Mouse (Mus musculus) mature B cell (primary cell): Measurements from ENCODE around the gene Sec16a.

ENCODE experiments used
- in situ Hi-C: fragments of 300-500 bp; cut with MboI; formaldehyde crosslinking; loops from 2 replicates; pipeline ENCODE4 v1.14.3; 2019

The Sec16a gene

DNA sequence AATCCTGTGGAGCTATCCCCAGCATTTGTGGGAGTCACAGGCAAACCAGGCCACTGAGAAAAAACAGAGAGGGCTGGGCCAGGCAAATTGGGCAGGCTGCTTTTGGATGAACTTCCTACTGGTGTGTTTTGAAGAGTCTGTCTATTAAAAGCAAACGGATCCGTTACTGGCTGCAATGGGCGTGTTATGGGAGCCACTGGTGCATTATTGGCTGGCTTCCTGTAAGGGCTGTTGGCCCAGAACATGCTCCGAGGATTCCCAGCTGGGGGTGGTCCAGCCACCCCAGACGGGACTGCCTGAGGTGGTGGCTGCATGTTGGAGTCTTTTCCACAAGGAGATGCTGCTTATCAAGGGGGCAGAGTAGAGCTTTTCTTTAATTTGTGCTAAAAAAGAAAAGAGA, 3.3 kb downstream of the Sec16a start:
- in situ Hi-C loops: loop anchor here (25.0 kb wide), 1 partner anchor 471 kb away; the partner anchor contains the start of genes Med22, Rpl7a, Surf1 and Surf2

GRCm38 (mm10) chr2:26441261-26441660, 3.8 kb downstream of the Sec16a start:
- in situ Hi-C loops: loop anchor here (25.0 kb wide), 1 partner anchor 471 kb away; the partner anchor contains the start of genes Med22, Rpl7a, Surf1 and Surf2

- in situ Hi-C loops: loop anchor here (25.0 kb wide), 1 partner anchor 473 kb away; the partner anchor contains the start of genes Med22, Rpl7a, Surf1 and Surf2
These were observed 5.3 kb downstream of the Sec16a start for GRCm38 (mm10) chr2:26439671-26440070.

DNA sequence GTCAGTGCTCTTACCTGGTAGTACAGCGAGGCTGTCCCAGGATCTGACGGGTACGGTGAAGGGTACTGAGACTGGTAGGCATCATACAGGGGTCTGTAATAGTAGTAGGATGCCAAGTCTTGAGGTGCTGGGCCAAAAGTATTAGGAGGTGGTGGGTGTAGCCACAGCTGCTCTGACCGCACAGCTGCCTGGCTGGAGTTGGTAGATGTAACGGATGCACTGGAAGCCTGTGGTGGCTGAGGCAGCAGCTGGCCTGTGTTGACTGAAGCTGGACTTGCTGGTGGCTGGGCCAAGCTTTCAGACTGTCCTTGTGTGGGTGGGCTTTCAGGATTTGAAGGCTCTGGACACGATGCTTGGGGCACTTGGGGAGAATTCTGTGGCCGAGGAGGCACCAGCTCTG, 6.6 kb downstream of the Sec16a start:
- in situ Hi-C loops: loop anchor here (25.0 kb wide), 1 partner anchor 474 kb away; the partner anchor contains the start of genes Med22, Rpl7a, Surf1 and Surf2

GRCm38 (mm10) chr2:26437221-26437620, 7.8 kb downstream of the Sec16a start:
- in situ Hi-C loops: loop anchor here (25.0 kb wide), 1 partner anchor 475 kb away; the partner anchor contains the start of genes Med22, Rpl7a, Surf1 and Surf2

- in situ Hi-C loops: loop anchor here (25.0 kb wide), 1 partner anchor 477 kb away; the partner anchor contains the start of genes Med22, Rpl7a, Surf1 and Surf2
These were observed 10.0 kb downstream of the Sec16a start for GRCm38 (mm10) chr2:26434791-26435572.

DNA sequence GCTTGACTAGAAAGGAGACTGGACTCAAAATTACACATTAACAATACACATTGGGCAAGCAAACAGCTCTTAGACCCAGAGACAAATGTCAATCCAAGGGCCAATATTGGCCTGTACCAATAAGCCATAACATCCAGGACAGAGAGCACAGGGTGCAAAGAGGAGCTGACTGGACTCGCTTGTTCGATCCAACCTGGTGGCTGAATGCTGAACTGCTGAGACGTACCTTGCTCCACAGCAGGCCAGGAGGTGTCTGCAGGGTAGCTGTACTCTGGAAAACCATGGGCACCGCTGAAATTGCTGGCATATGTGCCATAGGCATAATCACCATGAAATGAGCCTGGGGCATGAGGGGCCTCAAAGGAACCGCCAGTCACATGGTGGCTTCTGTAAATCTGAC, 15.2 kb downstream of the Sec16a start:
- in situ Hi-C loops: loop anchor here (25.0 kb wide), 1 partner anchor 482 kb away; the partner anchor contains the start of genes Med22, Rpl7a, Surf1 and Surf2

GRCm38 (mm10) chr2:26424541-26424940, 20.5 kb downstream of the Sec16a start:
- in situ Hi-C loops: no loop called here

GRCm38 (mm10) chr2:26423086-26423485, 21.9 kb downstream of the Sec16a start:
- in situ Hi-C loops: no loop called here

DNA sequence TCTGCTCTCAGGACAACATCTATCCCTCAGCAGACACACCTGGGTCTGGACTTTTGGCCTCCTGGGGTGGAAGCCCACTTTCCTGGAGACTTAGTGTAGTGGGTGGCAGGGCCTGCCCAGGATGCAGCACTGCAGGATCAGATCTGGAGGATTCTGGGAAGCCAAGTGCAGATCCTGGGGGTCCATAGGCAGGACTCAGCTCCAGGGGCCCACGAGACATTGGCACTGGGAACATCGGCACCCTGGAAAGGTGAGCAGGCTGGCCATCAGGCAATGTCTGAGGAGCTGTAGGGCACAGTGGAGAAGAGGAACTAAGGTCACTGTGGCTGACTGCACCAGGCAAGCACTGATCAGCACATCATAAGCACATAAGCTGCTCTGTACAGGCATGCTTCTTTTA, 23.0 kb downstream of the Sec16a start:
- in situ Hi-C loops: no loop called here

- in situ Hi-C loops: no loop called here
These were observed 26.9 kb downstream of the Sec16a start for GRCm38 (mm10) chr2:26418120-26418519.

DNA sequence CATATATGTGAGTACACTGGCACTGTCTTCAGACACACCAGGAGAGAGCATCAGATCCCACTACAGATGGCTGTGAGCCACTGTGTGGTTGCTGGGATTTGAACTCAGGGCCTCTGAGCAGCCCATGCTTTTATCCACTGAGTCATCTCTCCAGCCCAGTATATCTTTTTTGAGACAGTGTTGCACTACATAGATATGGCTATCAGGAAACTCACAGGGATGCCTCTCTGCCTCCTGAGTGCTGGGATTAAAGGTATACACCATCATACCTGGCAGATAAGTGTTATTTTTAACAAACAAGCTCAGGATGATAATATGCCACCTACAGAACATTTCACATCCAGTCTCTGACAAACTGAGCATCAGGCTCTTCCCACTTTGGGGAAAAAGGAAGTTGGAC, 27.9 kb downstream of the Sec16a start:
- in situ Hi-C loops: no loop called here

GRCm38 (mm10) chr2:26410931-26411411, 34.0 kb downstream of the Sec16a start:
- in situ Hi-C loops: no loop called here

GRCm38 (mm10) chr2:26410091-26410490, 34.9 kb downstream of the Sec16a start:
- in situ Hi-C loops: no loop called here

GRCm38 (mm10) chr2:26409362-26409761, 35.7 kb downstream of the Sec16a start:
- in situ Hi-C loops: no loop called here

- in situ Hi-C loops: no loop called here
These were observed 36.3 kb downstream of the Sec16a start, which contains the start of gene Inpp5e for GRCm38 (mm10) chr2:26408515-26409356. Inpp5e (minus strand) TSS chr2:26409203.

DNA sequence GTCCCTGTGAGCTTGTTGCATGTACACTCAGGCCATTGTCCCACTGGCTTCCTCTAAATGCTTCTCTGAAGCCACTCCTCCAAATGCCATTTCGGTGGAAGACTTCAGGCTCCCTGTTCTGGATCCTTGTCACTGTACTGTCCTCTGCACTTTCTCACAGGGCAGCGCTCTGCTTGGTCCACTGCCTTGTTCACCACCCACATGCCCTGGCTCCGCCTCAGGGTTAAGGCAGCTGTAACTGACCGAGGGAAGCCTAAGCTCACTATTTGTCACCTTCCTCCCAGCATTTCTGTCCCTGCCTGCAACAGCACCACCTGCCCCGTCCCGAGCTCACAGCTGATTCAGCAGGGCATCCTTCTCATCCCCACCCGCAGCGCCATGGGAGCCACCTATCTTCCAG, 41.7 kb downstream of the Sec16a start:
- in situ Hi-C loops: no loop called here

GRCm38 (mm10) chr2:26402265-26402664, 42.8 kb downstream of the Sec16a start:
- in situ Hi-C loops: no loop called here

- in situ Hi-C loops: no loop called here
These were observed 44.0 kb downstream of the Sec16a start for GRCm38 (mm10) chr2:26401023-26401422.

GRCm38 (mm10) chr2:26400296-26400695, 44.7 kb downstream of the Sec16a start:
- in situ Hi-C loops: no loop called here

GRCm38 (mm10) chr2:26399647-26400046, 45.4 kb downstream of the Sec16a start:
- in situ Hi-C loops: no loop called here

GRCm38 (mm10) chr2:26398978-26399377, 46.0 kb downstream of the Sec16a start:
- in situ Hi-C loops: no loop called here
